Mouse (Mus musculus) liver, embryonic 14.5 days (tissue): ENCODE measurements at regions not wholly inside any gene's neighbourhood (a gene's known extent, or its start where the extent isn't known, plus 50 kb on each side); places are given as distances from the start of the nearest gene placed in this dataset.

Source experiments
- ATAC-seq: fragments of 200-750 bp; cut with Nextera tagmentation; 2 replicates; pipeline ENCODE4 v1.8.0; 2017; ENCODE audit warnings: moderate number of reproducible peaks, mild to moderate bottlenecking, moderate library complexity; ENCODE audit not compliant: insufficient read depth
- DNase-seq, 3 experiments: peaks; one replicate each; pipeline ENCODE4 v3.0.0-alpha.2; 2012 to 2013; ENCODE audit warnings: low read depth in 3 of 3, low spot score in 3 of 3
- H3K27ac ChIP-seq: fragments of 300-500 bp; sonication (generic); 2 replicates; pipeline ENCODE4 v1.5.1; 2014; ENCODE audit warnings: moderate library complexity, mild to moderate bottlenecking, control low read depth, inconsistent platforms
- H3K27me3 ChIP-seq: fragments of 300-500 bp; sonication (generic); 2 replicates; pipeline ENCODE4 v1.6.1; 2014; ENCODE audit warnings: mild to moderate bottlenecking, low read length, moderate library complexity; ENCODE audit not compliant: control insufficient read depth, insufficient read depth
- H3K36me3 ChIP-seq: fragments of 300-500 bp; sonication (generic); replicated peaks from 2 replicates; pipeline ENCODE4 v1.6.1; 2014; ENCODE audit warnings: low read depth; ENCODE audit not compliant: control insufficient read depth, insufficient read depth
- H3K4me1 ChIP-seq, 2 experiments: fragments of 200-500 bp in 1 of 2; fragments of 300-500 bp in 1 of 2; sonication (generic) in 1 of 2; replicated peaks; 2 replicates each; pipeline ENCODE4 v1.6.1; 2012 to 2014; ENCODE audit warnings: antibody characterized with exemption in 1 of 2, inconsistent platforms in 1 of 2, low read length in 1 of 2; ENCODE audit not compliant: control insufficient read depth in 2 of 2, insufficient read depth in 2 of 2
- H3K4me2 ChIP-seq: fragments of 300-500 bp; sonication (generic); 2 replicates; pipeline ENCODE4 v1.6.1; 2014; ENCODE audit warnings: low read depth, mild to moderate bottlenecking, control low read depth, moderate library complexity
- H3K4me3 ChIP-seq, 2 experiments: fragments of 200-500 bp in 1 of 2; fragments of 300-500 bp in 1 of 2; sonication (generic) in 1 of 2; 2 replicates each; pipeline ENCODE4 v1.5.1; 2012 to 2014; ENCODE audit warnings: low read depth in 2 of 2, low read length in 2 of 2, mild to moderate bottlenecking in 2 of 2, control low read depth in 1 of 2, inconsistent platforms in 1 of 2, moderate library complexity in 1 of 2; ENCODE audit not compliant: insufficient read depth in 1 of 2
- H3K9ac ChIP-seq: fragments of 300-500 bp; sonication (generic); replicated peaks from 2 replicates; pipeline ENCODE4 v1.6.1; 2014; ENCODE audit warnings: mild to moderate bottlenecking, control low read depth, moderate library complexity
- H3K9me3 ChIP-seq: fragments of 300-500 bp; sonication (generic); 2 replicates; pipeline ENCODE4 v1.6.1; 2016; ENCODE audit warnings: low read length, mixed read lengths; ENCODE audit not compliant: control insufficient read depth
- CTCF ChIP-seq: IDR thresholded peaks from 2 replicates; pipeline ENCODE4 v1.5.1; 2016; ENCODE audit warnings: antibody characterized with exemption, low read depth, control low read depth
- EP300 ChIP-seq: IDR thresholded peaks from 2 replicates; pipeline ENCODE4 v1.6.1; 2016; ENCODE audit warnings: antibody characterized with exemption, low read depth
- WGBS: fragments of 180-500 bp; shearing (Covaris S2); extraction: QIAGEN DNeasy Blood & Tissue Kit; methylation state at CpG from one replicate; pipeline ENCODE4 v1.1.7; 2014; ENCODE audit not compliant: insufficient replicate concordance; 5-methylcytosine and 5-hydroxymethylcytosine counted together

DNA sequence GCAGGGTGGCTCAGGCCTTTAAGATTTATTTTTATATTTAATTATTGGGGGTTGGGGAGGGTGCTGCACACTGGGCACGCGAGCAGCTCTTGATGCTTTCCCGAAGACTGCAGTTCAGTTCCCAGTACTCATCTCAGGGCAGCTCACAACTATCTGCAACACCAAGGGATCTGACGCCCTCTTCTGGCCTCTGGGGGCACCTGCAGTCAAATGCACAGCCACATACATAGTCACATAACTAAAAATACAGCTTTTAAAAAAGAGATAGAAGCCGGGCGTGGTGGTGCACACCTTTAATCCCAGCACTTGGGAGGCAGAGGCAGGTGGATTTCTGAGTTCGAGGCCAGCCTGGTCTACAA is 52.5 kb upstream of the Foxp4 start:
- no peak for TF ChIP-seq EP300
- TF ChIP-seq CTCF: peak; percentile 26; the same call in 1 of the 2 replicates

DNA sequence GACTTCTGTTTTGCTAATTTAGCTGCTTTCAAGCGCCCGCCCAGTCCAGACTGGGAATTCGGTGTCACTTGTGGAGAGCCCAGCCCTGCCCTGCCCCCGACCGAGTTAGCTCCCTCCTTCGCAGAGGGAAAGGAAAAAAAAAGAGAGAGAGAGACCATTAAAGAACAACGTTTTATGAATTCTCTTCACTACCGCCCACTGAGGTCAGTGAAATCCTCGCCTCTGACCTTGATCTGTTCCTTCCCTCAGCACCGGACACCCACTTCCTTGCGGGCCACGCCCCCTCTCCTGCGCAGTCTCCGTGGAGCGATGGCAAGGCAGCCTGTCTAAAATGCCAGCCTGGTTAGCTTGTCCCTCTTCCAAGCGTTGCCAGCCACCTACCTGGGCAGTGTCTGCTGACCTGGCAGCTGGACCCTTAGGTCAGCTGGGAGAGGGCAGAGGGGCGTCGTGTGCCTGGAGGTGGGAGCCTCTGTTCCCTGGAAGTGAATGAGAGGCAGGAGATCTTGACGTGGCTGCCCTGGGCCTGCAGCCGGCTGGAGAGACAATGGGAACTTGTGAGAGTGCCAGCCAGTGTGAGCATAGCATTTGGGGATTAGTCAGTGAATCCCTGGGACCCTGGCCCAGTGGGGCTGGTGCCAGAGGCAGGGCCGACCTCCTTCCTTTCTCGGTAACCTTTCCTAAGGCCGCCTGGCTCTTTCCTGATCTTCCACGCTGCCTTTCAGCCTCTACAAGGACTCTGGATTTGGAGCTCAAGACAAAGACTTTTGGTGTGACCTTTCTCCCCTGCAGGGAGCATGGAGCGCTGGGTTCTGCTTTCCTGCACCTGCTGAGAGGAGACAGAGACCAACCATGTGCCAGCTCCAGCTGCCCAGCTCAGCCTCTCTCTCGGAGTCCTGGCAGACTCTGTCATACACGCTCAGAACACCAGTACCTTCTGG is 51.9 kb upstream of the Foxp4 start:
- DNase-seq (no peak), ATAC-seq (no peak)
- Histone ChIP-seq H3K9ac (no peak overlapping the region), H3K27me3 (peaks cover 42% of the 10 kb centered on the region), H3K4me3 (peak overlapping the region in 1 of 2 experiments; percentile 4; a peak in 1 of 4 replicates), H3K4me1 (peaks cover 0 to 15% of the 10 kb centered on the region in 2 experiments; a peak in 3 of 4 replicates), H3K9me3 (no peaks in the 10 kb centered on the region), H3K27ac (no peak overlapping the region), H3K4me2 (peak overlapping the region; percentile 55), H3K36me3 (no peaks in the 10 kb centered on the region)
- TF ChIP-seq CTCF (no peak), EP300 (no peak)
- WGBS: 21% methylated on average over 27 of the region's 27 CpGs

More for the DNA sequence above, 52.5 kb upstream of the Foxp4 start:
- H3K27ac ChIP-seq: no peak overlapping the region
- WGBS: 70% methylated on average over 7 of the region's 7 CpGs
- H3K9me3 ChIP-seq: no peaks in the 10 kb centered on the region
- peaks cover 0 to 17% of the 10 kb centered on the region in 2 experiments; a peak in 3 of 4 replicates for H3K4me1 ChIP-seq
- peaks cover 42% of the 10 kb centered on the region for H3K27me3 ChIP-seq
- no peak overlapping the region for H3K9ac ChIP-seq
- no peaks in the 10 kb centered on the region for H3K36me3 ChIP-seq
- ATAC-seq (no peak), DNase-seq (no peak)
- no peak overlapping the region for H3K4me3 ChIP-seq
- no peak overlapping the region for H3K4me2 ChIP-seq

DNA sequence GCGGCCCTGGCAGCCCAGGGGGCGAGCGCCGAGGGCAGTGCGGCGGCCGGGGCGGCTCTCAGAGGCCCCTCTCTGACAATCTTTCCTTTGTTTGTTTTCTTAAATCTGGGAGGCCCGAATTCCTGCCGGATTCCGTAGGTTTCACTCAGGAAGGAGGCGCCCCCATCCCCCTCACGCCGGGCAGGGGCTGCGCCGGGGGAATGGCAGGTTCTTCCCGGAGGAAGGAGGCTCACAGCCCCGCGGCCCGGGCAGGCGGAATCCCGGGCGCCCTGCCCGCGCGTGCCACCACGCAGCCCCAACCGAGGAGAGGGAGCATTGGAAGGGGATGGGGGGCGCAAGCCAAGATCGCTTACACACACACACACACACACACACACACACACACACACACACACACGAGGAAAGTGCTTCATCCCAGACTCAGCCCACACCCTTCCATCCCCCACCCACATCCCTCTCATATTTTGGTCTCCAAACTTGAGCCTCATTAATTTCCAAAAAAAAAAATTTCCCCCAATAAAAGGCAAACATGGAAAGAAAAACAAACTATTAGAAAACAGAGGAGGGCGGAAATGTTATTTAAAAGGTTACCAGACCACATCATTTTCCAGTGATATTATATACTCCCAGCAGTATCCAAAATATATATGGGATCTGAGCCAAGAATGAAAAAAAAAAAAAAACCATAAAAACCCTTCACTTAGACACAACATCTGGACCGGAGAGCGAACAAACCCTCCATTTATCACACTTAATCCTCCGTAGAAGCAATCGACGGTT is 51.0 kb upstream of the Foxp4 start:
- no peak for DNase-seq
- no peak for TF ChIP-seq CTCF
- no peak for TF ChIP-seq EP300
- H3K27me3 ChIP-seq: peaks cover 42% of the 10 kb centered on the region

DNA sequence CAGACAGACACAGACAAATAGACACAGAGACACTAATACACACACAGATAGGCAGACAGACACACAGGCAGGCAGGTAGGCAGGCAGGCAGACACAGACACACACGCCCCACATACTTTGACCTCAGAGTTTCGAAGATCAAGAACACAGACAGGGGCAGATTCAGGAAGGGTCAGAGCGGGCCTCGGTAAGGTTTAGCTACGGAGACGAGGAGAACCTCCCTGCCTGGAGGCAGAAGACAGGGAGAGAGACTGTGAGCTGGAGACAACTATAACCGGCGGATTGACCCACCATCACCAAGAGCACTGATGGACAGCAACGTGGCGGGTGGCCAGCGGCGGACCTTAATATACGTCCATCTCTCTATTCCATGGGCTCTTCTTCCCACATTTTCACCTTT is 50.1 kb upstream of the Foxp4 start:
- no peak overlapping the region for H3K27ac ChIP-seq
- H3K27me3 ChIP-seq: peaks cover 42% of the 10 kb centered on the region
- no peaks in the 10 kb centered on the region for H3K36me3 ChIP-seq
- H3K4me1 ChIP-seq: peaks cover 0 to 11% of the 10 kb centered on the region in 2 experiments; a peak in 2 of 4 replicates
- H3K4me3 ChIP-seq: peak overlapping the region; percentile 1 to 37; a peak in 3 of 4 replicates
- no peaks in the 10 kb centered on the region for H3K9me3 ChIP-seq
- no peak for TF ChIP-seq EP300
- no peak for TF ChIP-seq CTCF
- no peak for DNase-seq
- H3K9ac ChIP-seq: no peak overlapping the region
- peak overlapping the region; percentile 55 for H3K4me2 ChIP-seq
- ATAC-seq: peak; percentile 10; the same call in 1 of the 2 replicates
- WGBS: 9% methylated on average over 13 of the region's 13 CpGs

More for the DNA sequence above, 51.0 kb upstream of the Foxp4 start:
- 4% methylated on average over 36 of the region's 37 CpGs for WGBS
- Histone ChIP-seq H3K27ac (no peak overlapping the region), H3K4me1 (peaks cover 0 to 11% of the 10 kb centered on the region in 2 experiments; a peak in 2 of 4 replicates), H3K36me3 (no peaks in the 10 kb centered on the region), H3K9me3 (no peaks in the 10 kb centered on the region), H3K4me3 (peak overlapping the region in 1 of 2 experiments; percentile 2; a peak in 1 of 4 replicates), H3K4me2 (peak overlapping the region; percentile 55), H3K9ac (no peak overlapping the region)
- ATAC-seq: no peak
